Mouse (Mus musculus): ENCODE results near the gene Ankrd11. TPM values are rescaled to one million over a fixed set of nuclear protein-coding genes. Genes with fewer than 3 reads are reported as not detected.

Ankrd11 gene
- total and polyA plus RNA-seq, 3 experiments = 49.2 to 235 (median 87.7) TPM

- TF ChIP-seq SMC3 (IDR thresholded peaks at IDR 0.05; ENCODE audit: low read depth, low read length) (no peak), CHD2 (IDR thresholded peaks at IDR 0.05; ENCODE audit: low read length) (no peak), JUND (IDR thresholded peaks at IDR 0.05; ENCODE audit: low read depth, low read length) (no peak), USF2 (IDR thresholded peaks at IDR 0.05; ENCODE audit: borderline replicate concordance in 1 of 2, insufficient read depth in 1 of 2, low read depth in 1 of 2, low read length in 2 of 2) (no peak), ZKSCAN1 (IDR thresholded peaks at IDR 0.05; ENCODE audit: low read depth, low read length) (no peak), POLR2AphosphoS5 (IDR thresholded peaks at IDR 0.05; ENCODE audit: borderline replicate concordance, low read depth, low read length) (no peak), GATA1 (IDR thresholded peaks at IDR 0.05; ENCODE audit: low read depth, low read length) (no peak), UBTF (IDR thresholded peaks at IDR 0.05; ENCODE audit: borderline replicate concordance, insufficient read depth, low read depth, low read length) (no peak), E2F4 (IDR thresholded peaks at IDR 0.05; ENCODE audit: borderline replicate concordance, low read depth, low read length) (no peak), POLR2AphosphoS2 (IDR thresholded peaks at IDR 0.05; ENCODE audit: low read length) (no peak)
- Histone ChIP-seq H3K4me3 (ENCODE audit: control insufficient read depth in 1 of 2, insufficient read depth in 1 of 2, low read depth in 2 of 2, low read length in 2 of 2) (no peak overlapping the region), H3K27me3 (ENCODE audit: control insufficient read depth in 1 of 2, insufficient read depth in 2 of 2, low read length in 2 of 2) (no peaks in the 10 kb centered on the region), H3K9ac (ENCODE audit: control insufficient read depth, low read depth, low read length, poor library complexity, severe bottlenecking) (no peak overlapping the region), H3K27ac (ENCODE audit: control insufficient read depth, low read depth, low read length) (no peak overlapping the region), H3K9me3 (replicated peaks; ENCODE audit: insufficient read depth, low read length) (no peaks in the 10 kb centered on the region), H3K36me3 (ENCODE audit: control insufficient read depth in 1 of 2, insufficient read depth in 2 of 2, low read length in 2 of 2) (peaks cover 0 to 36% of the 10 kb centered on the region in 2 experiments; a peak in 2 of 4 replicates), H3K4me1 (ENCODE audit: control insufficient read depth in 1 of 2, insufficient read depth in 2 of 2, low read length in 2 of 2) (no peaks in the 10 kb centered on the region), H3K79me2 (ENCODE audit: control insufficient read depth, insufficient read depth, low read length, poor library complexity) (no peaks in the 10 kb centered on the region; the same call in 1 of the 2 replicates)
- DNase-seq (ENCODE audit: low read depth, low spot score) = no peak
Measured at GRCm38 (mm10) chr8:122897200-122897599, 144.9 kb downstream of the Ankrd11 start.

GRCm38 (mm10) chr8:122896317-122896716, 145.8 kb downstream of the Ankrd11 start:
- Histone ChIP-seq H3K36me3 (ENCODE audit: control insufficient read depth in 1 of 2, insufficient read depth in 2 of 2, low read length in 2 of 2) (peaks cover 0 to 35% of the 10 kb centered on the region in 2 experiments; a peak in 2 of 4 replicates), H3K4me1 (ENCODE audit: control insufficient read depth in 1 of 2, insufficient read depth in 2 of 2, low read length in 2 of 2) (no peaks in the 10 kb centered on the region), H3K27me3 (ENCODE audit: control insufficient read depth in 1 of 2, insufficient read depth in 2 of 2, low read length in 2 of 2) (no peaks in the 10 kb centered on the region), H3K27ac (ENCODE audit: control insufficient read depth, low read depth, low read length) (no peak overlapping the region), H3K9ac (ENCODE audit: control insufficient read depth, low read depth, low read length, poor library complexity, severe bottlenecking) (no peak overlapping the region), H3K4me3 (ENCODE audit: control insufficient read depth in 1 of 2, insufficient read depth in 1 of 2, low read depth in 2 of 2, low read length in 2 of 2) (no peak overlapping the region), H3K79me2 (ENCODE audit: control insufficient read depth, insufficient read depth, low read length, poor library complexity) (no peaks in the 10 kb centered on the region), H3K9me3 (replicated peaks; ENCODE audit: insufficient read depth, low read length) (no peaks in the 10 kb centered on the region)
- DNase-seq (ENCODE audit: low read depth, low spot score) = no peak
- no peak for TF ChIP-seq USF1 (IDR thresholded peaks at IDR 0.05; ENCODE audit: low read depth, low read length)
- TF ChIP-seq ZC3H11A (IDR thresholded peaks at IDR 0.05; ENCODE audit: low read depth, low read length) = no peak
- no peak for TF ChIP-seq EP300 (IDR thresholded peaks at IDR 0.05; ENCODE audit: low read depth in 1 of 2, low read length in 2 of 2)
- no peak for TF ChIP-seq E2F4 (IDR thresholded peaks at IDR 0.05; ENCODE audit: borderline replicate concordance, low read depth, low read length)
- no peak for TF ChIP-seq ELF1 (IDR thresholded peaks at IDR 0.05; ENCODE audit: low read depth, low read length)
- TF ChIP-seq HCFC1 (IDR thresholded peaks at IDR 0.05; ENCODE audit: low read depth, low read length) = no peak
